Mouse (Mus musculus) hindbrain, embryonic 12.5 days (tissue): ENCODE results near the gene Nat8f2. TPM values are rescaled to one million over a fixed set of nuclear protein-coding genes. Genes with fewer than 3 reads are reported as not detected.
"Not testable (repeated sequence)": the region's sequence is repeated elsewhere in the genome, so short reads cannot be mapped to it uniquely, and the experiment has no call there.

Experiments used
- ATAC-seq: fragments of 200-750 bp; cut with Nextera tagmentation; 2 replicates; pipeline ENCODE4 v1.8.0; 2017; ENCODE audit warnings: moderate TSS enrichment; ENCODE audit not compliant: low FRiP score
- H3K27ac ChIP-seq: fragments of 300-500 bp; sonication (generic); 2 replicates; pipeline ENCODE4 v1.5.1; 2016; ENCODE audit warnings: mild to moderate bottlenecking
- H3K27me3 ChIP-seq: fragments of 300-500 bp; sonication (generic); 2 replicates; pipeline ENCODE4 v1.6.1; 2016; ENCODE audit warnings: mild to moderate bottlenecking
- H3K36me3 ChIP-seq: fragments of 300-500 bp; sonication (generic); 2 replicates; pipeline ENCODE4 v1.6.1; 2016; ENCODE audit warnings: mild to moderate bottlenecking
- H3K4me1 ChIP-seq: fragments of 300-500 bp; sonication (generic); 2 replicates; pipeline ENCODE4 v1.6.1; 2016
- H3K4me2 ChIP-seq: fragments of 300-500 bp; sonication (generic); replicated peaks from 2 replicates; pipeline ENCODE4 v1.6.1; 2016; ENCODE audit warnings: mild to moderate bottlenecking
- H3K4me3 ChIP-seq: fragments of 300-500 bp; sonication (generic); 2 replicates; pipeline ENCODE4 v1.5.1; 2016; ENCODE audit warnings: mild to moderate bottlenecking
- H3K9ac ChIP-seq: fragments of 300-500 bp; sonication (generic); 2 replicates; pipeline ENCODE4 v1.6.1; 2016; ENCODE audit warnings: mild to moderate bottlenecking, moderate library complexity
- H3K9me3 ChIP-seq: fragments of 300-500 bp; sonication (generic); replicated peaks from 2 replicates; pipeline ENCODE4 v1.6.1; 2016; ENCODE audit warnings: mild to moderate bottlenecking
- WGBS: fragments of 180-500 bp; shearing (Covaris S2); methylation state at CpG from one replicate; pipeline ENCODE4 v1.1.7; 2016; 5-methylcytosine and 5-hydroxymethylcytosine counted together
- polyA plus RNA-seq: library from polyadenylated mRNA; unstranded; fragments of >200 nt; fragmentation: Nextera tagmentation; extraction: Ambion mirVana; gene quantifications from 2 replicates; pipeline ENCODE4 v1.2.1, GENCODE M21; 2016

The Nat8f2 gene
- polyA plus RNA-seq, 1 experiment from 2014 or later, result not detected

DNA sequence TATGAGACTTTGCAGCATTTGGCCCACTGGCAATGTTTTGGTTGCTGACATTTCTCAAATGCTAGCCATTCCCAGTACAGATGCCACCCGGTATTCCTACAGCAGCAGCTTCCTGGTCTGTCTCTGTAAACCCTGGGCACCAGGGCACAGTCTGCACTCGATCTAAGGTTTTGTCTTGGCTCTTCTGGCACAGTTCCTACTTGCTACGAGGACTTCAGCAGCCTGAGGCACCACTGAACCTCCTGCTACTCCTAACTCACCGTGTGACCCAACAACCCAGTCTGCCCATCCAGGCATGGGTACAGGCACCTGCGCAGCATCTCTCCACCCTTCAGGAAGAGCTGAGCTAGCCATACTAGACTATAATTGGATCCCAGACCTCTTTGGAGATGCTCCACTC, 32.9 kb downstream of the Nat8f2 start:
- ATAC-seq, H3K9ac ChIP-seq, H3K4me2 ChIP-seq, H3K36me3 ChIP-seq, H3K27me3 ChIP-seq, H3K9me3 ChIP-seq, H3K4me3 ChIP-seq, H3K27ac ChIP-seq, H3K4me1 ChIP-seq: not testable (repeated sequence)
- 86% methylated on average over 5 of the region's 5 CpGs for WGBS

DNA sequence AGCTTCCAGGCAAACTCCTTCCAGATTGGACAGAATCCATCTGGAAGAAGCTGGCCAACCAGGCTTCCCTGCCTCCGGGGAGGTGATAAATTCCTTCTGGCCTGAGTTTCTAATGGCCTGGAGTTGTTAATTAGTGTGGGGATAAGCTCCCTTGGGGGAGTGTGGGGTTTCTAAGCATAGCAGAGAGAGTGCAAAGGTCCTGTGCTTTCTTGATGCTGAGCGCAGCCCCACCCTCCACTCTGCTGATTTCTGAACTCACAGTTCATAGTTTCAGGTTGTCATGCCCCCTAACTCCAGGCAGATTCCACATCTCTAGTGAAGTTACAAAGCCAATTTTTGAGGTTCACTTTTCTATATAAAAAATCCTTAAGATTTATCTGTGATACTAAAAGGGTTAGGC, 33.9 kb downstream of the Nat8f2 start:
- WGBS, result 84% methylated on average over 1 of the region's 2 CpGs
- H3K27me3 ChIP-seq, H3K27ac ChIP-seq, H3K9me3 ChIP-seq, H3K9ac ChIP-seq, H3K36me3 ChIP-seq, H3K4me3 ChIP-seq, ATAC-seq, H3K4me1 ChIP-seq, H3K4me2 ChIP-seq: not testable (repeated sequence)

DNA sequence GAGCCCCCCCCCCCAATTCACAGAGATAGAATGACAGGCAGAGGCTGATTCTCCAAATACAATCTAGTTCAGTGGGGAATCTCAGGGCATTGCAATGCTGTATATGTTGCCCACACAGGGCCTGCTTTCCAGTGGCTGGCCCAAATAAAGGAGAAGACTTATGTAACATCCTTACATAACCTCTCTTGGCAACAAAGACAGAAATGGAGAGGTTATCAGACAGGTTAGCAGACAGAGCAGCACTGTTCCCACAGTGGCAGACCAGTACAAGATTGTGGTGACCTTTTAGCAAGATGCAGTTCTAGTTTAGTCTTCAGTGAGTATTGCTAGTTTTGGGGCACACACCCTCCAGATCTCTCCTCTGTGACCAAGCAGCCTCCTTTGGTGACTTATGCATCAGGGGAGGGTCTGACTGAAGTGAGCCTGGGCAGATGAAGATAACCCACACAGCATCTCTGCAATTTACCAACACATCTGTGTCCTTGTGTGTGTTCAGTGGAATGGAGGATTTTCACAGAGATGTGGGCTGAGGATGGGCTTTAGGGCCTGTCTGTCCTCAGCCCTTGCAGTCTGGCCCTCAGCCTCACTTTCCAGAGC, 34.4 kb downstream of the Nat8f2 start:
- not testable (repeated sequence) for H3K36me3 ChIP-seq, H3K4me1 ChIP-seq, H3K9me3 ChIP-seq, H3K4me2 ChIP-seq, H3K9ac ChIP-seq, H3K4me3 ChIP-seq, H3K27ac ChIP-seq, ATAC-seq, H3K27me3 ChIP-seq

DNA sequence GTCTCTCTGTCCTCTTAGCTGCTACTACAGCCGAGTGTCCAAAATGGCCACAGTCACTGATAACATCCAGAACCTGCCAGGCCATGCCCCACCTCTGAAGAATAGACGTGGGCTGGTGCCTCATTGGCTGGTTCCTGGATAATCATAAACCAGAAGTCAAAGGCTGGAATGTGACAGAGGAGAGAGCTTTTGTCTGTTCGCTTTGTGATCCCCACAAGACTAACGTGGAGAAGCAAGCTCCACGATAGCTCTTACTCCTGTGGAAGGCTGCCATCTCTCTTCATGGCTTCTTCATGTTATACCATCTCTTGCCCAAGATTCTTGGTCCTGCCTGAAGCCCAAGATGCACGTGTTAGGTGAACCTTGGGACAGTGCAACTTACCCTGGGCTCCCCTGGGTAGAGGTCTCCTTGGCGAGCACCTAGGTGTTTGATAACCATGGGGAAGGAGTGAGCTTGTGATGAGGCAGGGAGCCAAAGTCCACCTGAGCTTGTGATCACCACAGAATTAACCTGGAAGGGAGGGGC, 37.1 kb downstream of the Nat8f2 start, which contains the start of gene Nat8:
Gene Nat8 (minus strand): TSS at position 287 of the 526 bp plus-strand sequence.
- H3K36me3 ChIP-seq, result no peaks in the 10 kb centered on the region
- H3K4me2 ChIP-seq, result no peak within 1 kb of the TSS
- H3K9ac ChIP-seq, result no peak within 1 kb of the TSS
- H3K27me3 ChIP-seq, result no peaks in the 10 kb centered on the region
- no peaks in the 10 kb centered on the region for H3K4me1 ChIP-seq
- H3K4me3 ChIP-seq, result no peak within 1 kb of the TSS
- H3K27ac ChIP-seq, result no peak within 1 kb of the TSS
- H3K9me3 ChIP-seq, result no peaks in the 10 kb centered on the region
- no peak for ATAC-seq
- WGBS, result 83% methylated on average over 7 of the region's 7 CpGs

DNA sequence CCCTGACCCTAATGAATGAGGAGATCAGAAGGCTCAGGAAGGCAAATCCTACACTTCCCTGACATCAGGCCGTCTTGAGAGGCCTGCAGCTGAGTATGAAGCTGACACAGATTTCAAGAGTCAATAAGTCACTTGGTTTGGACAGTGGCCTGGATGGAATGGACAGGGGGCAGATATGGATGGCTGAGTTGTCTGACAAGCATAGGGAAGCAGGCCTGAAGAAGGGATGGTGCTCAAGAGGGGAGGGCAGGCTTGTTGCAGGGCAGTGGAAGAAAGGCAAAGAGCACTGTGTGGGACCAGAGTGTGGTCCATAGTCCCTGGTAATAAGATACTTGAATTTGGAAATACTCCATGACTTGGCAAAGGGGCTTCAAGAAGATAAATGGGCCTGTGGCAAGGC, 39.5 kb downstream of the Nat8f2 start:
- Histone ChIP-seq H3K4me1 (no peaks in the 10 kb centered on the region), H3K4me3 (no peak overlapping the region), H3K27me3 (no peaks in the 10 kb centered on the region), H3K4me2 (no peak overlapping the region), H3K9ac (no peak overlapping the region), H3K9me3 (no peaks in the 10 kb centered on the region), H3K36me3 (no peaks in the 10 kb centered on the region), H3K27ac (no peak overlapping the region)
- 69% methylated on average over 1 of the region's 1 CpGs for WGBS
- no peak for ATAC-seq

DNA sequence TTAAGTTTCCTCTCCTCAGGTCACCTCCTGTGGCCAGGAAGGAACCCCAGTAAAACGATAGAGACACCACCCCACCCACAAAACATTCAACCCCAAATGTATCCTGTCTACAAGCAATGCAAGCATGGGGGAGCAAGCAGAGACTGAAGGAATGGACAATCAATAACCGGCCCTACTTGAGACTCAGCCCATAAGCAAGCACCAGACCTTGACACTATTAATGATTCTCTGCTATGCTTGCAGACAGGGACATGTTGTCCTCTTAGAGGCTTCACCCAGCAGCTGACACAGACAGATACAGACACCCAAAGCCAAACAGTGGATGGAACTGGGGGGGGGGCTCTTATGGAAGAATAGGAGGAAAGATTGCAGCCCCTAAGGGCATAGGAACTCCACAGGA, 43.1 kb downstream of the Nat8f2 start:
- ATAC-seq, result no peak
- Histone ChIP-seq H3K9ac (no peak overlapping the region), H3K9me3 (no peaks in the 10 kb centered on the region), H3K4me1 (no peaks in the 10 kb centered on the region), H3K36me3 (no peaks in the 10 kb centered on the region), H3K4me3 (no peak overlapping the region), H3K27me3 (no peaks in the 10 kb centered on the region), H3K4me2 (no peak overlapping the region), H3K27ac (no peak overlapping the region)
- 90% methylated on average over 2 of the region's 2 CpGs for WGBS

DNA sequence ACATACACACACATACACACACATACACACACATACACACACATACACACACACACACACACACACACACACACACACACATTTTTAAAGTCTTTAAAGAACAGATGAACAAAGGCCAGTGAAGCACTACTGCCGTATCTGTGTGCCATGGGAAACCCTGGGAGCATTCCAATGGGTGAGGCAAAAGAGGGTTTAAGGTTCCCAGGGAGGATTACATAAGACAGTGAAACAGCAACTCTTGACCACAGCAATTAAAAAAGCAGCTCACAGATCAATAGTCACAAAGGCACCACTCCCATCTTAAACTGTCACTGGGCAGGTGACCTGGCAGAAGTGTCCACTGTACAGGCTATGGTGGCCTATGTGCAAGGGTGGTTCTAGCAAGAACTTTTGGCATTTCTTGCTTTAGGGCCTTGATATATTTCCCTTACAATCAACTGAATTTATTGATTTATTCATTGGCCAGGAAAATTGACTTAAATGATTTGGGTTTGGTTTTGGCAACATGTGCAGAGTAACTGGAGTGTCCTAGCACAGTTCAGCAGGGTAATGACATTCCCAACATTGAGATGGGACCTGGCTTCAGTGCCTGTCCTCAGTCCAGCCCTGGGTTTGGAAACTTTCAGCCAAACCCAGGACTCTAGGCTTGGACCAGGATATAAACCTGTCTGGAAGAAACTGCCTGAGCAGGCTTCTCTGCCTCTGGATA, 45.4 kb downstream of the Nat8f2 start:
- Histone ChIP-seq H3K27ac (no peak overlapping the region), H3K4me3 (no peak overlapping the region), H3K36me3 (no peaks in the 10 kb centered on the region), H3K27me3 (no peaks in the 10 kb centered on the region), H3K4me2 (no peak overlapping the region), H3K9me3 (no peaks in the 10 kb centered on the region), H3K4me1 (no peaks in the 10 kb centered on the region), H3K9ac (no peak overlapping the region)
- no peak for ATAC-seq
- WGBS, result 92% methylated on average over 1 of the region's 1 CpGs

DNA sequence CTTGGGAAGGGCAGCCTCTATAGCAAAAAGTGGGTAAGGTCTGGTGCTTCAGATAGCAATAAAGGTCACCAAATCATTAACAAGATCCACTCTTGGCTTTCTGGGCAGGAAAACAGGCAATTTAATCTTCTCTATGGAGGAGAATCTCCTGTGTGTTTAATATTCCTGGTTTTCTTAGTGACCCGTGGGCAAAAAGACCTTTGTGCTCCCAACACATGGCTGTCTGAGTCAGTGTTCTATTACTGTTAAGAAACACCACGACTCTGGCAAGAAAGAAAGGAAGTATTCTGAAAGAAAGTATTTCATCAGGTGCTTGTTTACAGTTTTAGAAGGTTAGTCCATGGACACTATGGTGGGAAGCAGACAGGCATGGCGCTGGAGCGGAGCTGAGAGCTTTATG, 46.7 kb downstream of the Nat8f2 start:
- no peak overlapping the region for H3K9ac ChIP-seq
- no peak overlapping the region for H3K4me2 ChIP-seq
- no peaks in the 10 kb centered on the region for H3K36me3 ChIP-seq
- no peaks in the 10 kb centered on the region for H3K27me3 ChIP-seq
- no peak overlapping the region for H3K4me3 ChIP-seq
- ATAC-seq, result no peak
- H3K27ac ChIP-seq, result no peak overlapping the region
- 84% methylated on average over 4 of the region's 4 CpGs for WGBS
- H3K9me3 ChIP-seq, result no peaks in the 10 kb centered on the region
- H3K4me1 ChIP-seq, result no peaks in the 10 kb centered on the region

DNA sequence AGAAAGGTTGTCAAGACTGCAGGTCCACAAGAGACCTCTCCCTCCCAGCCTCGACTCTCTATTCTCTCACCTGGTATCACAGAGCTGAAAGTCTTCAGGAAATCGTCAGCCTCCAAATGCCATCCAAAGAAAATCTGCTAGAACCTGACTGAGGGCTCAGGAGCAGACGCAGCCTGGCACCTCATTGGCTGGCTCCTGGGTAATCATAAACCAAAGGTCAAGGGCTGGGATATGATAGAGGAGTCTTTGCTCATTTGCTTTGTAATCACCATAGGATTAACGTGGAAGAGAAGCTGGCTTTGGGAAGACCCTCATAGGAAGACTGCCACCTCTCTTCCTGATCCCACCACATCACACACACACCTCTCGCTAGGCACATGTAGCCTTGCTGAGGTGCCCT, 48.1 kb downstream of the Nat8f2 start, which contains the start of the genes Nat8f6 and Nat8f5:
Gene Nat8f6 (minus strand): TSS at position 118 of the 400 bp plus-strand sequence.
Gene Nat8f5 (minus strand): TSS at position 136 of the 400 bp plus-strand sequence.
- no peak within 1 kb of the TSS for H3K4me2 ChIP-seq
- no peaks in the 10 kb centered on the region for H3K9me3 ChIP-seq
- no peak within 1 kb of the TSS for H3K4me3 ChIP-seq
- ATAC-seq, result no peak
- no peaks in the 10 kb centered on the region for H3K36me3 ChIP-seq
- H3K27me3 ChIP-seq, result no peaks in the 10 kb centered on the region
- no peak within 1 kb of the TSS for H3K9ac ChIP-seq
- no peak within 1 kb of the TSS for H3K27ac ChIP-seq
- no peaks in the 10 kb centered on the region for H3K4me1 ChIP-seq
- WGBS, result 88% methylated on average over 5 of the region's 5 CpGs

DNA sequence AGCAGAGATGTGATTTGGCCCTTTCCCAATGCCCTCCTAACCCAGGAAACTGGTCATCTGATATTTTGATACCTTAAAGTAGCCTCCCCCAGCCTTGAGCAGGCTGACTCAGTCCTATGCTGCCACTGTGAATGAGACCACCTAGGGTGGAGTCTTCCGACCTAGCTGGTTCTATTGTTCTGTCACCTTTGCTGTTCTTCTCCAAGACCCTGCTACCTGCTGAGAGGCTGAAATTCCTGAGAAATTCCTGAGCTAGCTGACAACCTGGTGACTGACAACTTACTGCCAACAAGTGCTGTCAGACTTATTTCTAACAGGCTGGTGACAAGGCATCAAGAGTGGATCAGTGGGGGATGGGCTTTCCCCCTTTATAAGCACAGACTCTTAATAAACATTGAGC, 50.6 kb downstream of the Nat8f2 start:
- 19% methylated on average over 1 of the region's 1 CpGs for WGBS
- Histone ChIP-seq H3K4me3 (no peak overlapping the region), H3K27ac (no peak overlapping the region), H3K9ac (no peak overlapping the region), H3K4me2 (no peak overlapping the region), H3K9me3 (no peaks in the 10 kb centered on the region), H3K27me3 (no peaks in the 10 kb centered on the region), H3K4me1 (no peaks in the 10 kb centered on the region), H3K36me3 (no peaks in the 10 kb centered on the region)
- ATAC-seq, result no peak

Other genes starting within 250 kb of the Nat8f2 start
- not detected in 2 replicates for gene Nat8f7, start 156.0 kb downstream of the Nat8f2 start, polyA plus RNA-seq
- 0.20 and 0.44 TPM in 2 replicates for gene Nat8f3, start 103.4 kb downstream of the Nat8f2 start, polyA plus RNA-seq
- not detected in 2 replicates for gene Nat8f6, start 48.2 kb downstream of the Nat8f2 start, polyA plus RNA-seq
- gene Nat8f5, start 48.2 kb downstream of the Nat8f2 start, polyA plus RNA-seq, result not detected in 2 replicates
- gene Nat8, start 37.1 kb downstream of the Nat8f2 start, polyA plus RNA-seq, result not detected in 2 replicates
- gene Nat8f4, start 35.7 kb upstream of the Nat8f2 start, polyA plus RNA-seq, result 5.3 and 6.0 TPM in 2 replicates
- gene Tprkb, start 42.7 kb upstream of the Nat8f2 start, polyA plus RNA-seq, result 39.2 and 40.6 TPM in 2 replicates
- gene Nat8f1, start 46.5 kb upstream of the Nat8f2 start, polyA plus RNA-seq, result 9.5 and 10.7 TPM in 2 replicates
- gene Dusp11, start 92.5 kb upstream of the Nat8f2 start, polyA plus RNA-seq, result 54.4 and 60.4 TPM in 2 replicates
- gene Figla, start 147.0 kb upstream of the Nat8f2 start, polyA plus RNA-seq, result not detected in 2 replicates
- gene Add2, start 159.5 kb upstream of the Nat8f2 start, polyA plus RNA-seq, result 115 and 119 TPM in 2 replicates